Mouse (Mus musculus): Measurements from ENCODE around the gene Ddx4. TPM values are rescaled to one million over a fixed set of nuclear protein-coding genes. Genes with fewer than 3 reads are reported as not detected.

The Ddx4 gene
- polyA plus RNA-seq (2016; fragmentation: Nextera tagmentation; extraction: Ambion mirVana) = 0.59 and 0.70 TPM in 2 replicates

DNA sequence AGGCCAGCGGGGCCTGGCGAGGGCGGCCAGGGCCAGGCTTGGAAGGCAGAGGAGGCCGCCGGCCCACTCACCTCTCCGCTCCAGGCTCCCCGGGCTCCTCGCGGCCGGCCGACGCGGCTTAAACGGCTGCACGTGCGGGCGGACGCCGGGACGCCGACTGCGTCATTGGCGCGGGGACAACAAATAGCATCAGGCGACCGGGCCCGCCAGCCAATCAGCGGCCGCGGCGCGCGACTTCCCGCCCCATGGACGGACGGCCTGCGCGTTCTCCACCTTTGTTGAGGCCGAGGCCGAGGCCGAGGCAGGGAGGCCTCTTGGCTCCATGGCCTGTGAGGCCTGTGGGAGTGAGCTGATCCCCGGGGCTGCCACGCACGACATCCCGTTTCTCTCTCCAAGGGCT lies at the start of gene Ddx4:
Gene Ddx4, minus strand, starts transcription at position 271 of the 400 bp plus-strand sequence.
- no peak within 1 kb of the TSS for H3K9ac ChIP-seq
- no peak within 1 kb of the TSS for H3K4me3 ChIP-seq
- no peak for ATAC-seq (ENCODE audit: low FRiP score, low read depth)
- H3K27me3 ChIP-seq (replicated peaks) = no peaks in the 10 kb centered on the region; the same call in 1 of the 2 replicates
- H3K4me2 ChIP-seq (replicated peaks) = no peak within 1 kb of the TSS
- no peak within 1 kb of the TSS for H3K27ac ChIP-seq
- H3K4me1 ChIP-seq = no peaks in the 10 kb centered on the region
- no peaks in the 10 kb centered on the region for H3K36me3 ChIP-seq
- 71% methylated on average over 45 of the region's 45 CpGs for WGBS
- H3K9me3 ChIP-seq = peaks cover 9% of the 10 kb centered on the region

DNA sequence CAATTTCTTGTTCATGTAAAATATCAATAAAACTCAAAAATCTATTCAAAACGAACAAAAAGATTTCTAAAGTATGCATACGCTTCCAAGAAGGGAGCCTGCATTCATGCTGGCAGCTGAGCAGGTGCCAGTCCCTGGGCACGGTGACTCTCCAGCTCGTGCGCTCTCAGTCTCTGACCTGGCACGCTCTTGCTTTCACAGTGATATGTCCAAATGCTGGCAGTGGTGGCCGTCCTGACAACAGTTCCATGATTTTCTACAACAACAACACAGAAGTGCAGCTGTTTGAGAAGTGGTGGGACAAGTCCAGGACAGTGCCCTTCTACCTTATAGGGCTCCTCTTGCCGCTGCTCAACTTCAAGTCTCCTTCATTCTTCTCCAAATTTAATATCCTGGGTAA lies 49.0 kb upstream of the Ddx4 start:
- no peak for ATAC-seq (ENCODE audit: low FRiP score, low read depth)
- WGBS = 90% methylated on average over 8 of the region's 8 CpGs
- Histone ChIP-seq H3K27ac (no peak overlapping the region), H3K4me1 (no peaks in the 10 kb centered on the region), H3K9me3 (no peaks in the 10 kb centered on the region), H3K27me3 (replicated peaks) (no peaks in the 10 kb centered on the region), H3K4me3 (no peak overlapping the region), H3K36me3 (peaks cover 22% of the 10 kb centered on the region), H3K4me2 (replicated peaks) (no peak overlapping the region), H3K9ac (no peak overlapping the region)

GRCm38 (mm10) chr13:112695526-112696240 lies 43.4 kb upstream of the Ddx4 start:
- Histone ChIP-seq H3K27ac (no peak overlapping the region), H3K9ac (no peak overlapping the region), H3K27me3 (replicated peaks) (no peaks in the 10 kb centered on the region), H3K36me3 (peaks cover 24% of the 10 kb centered on the region), H3K4me2 (replicated peaks) (no peak overlapping the region), H3K9me3 (0 out of 2 replicates have a peak, but pooled peaks cover 5% of the 10 kb centered on the region), H3K4me3 (no peak overlapping the region), H3K4me1 (no peaks in the 10 kb centered on the region)
- ATAC-seq (ENCODE audit: low FRiP score, low read depth) = no peak
- 94% methylated on average over 8 of the region's 8 CpGs for WGBS

GRCm38 (mm10) chr13:112692870-112693553 lies 40.7 kb upstream of the Ddx4 start:
- H3K27ac ChIP-seq = no peak overlapping the region
- H3K4me3 ChIP-seq = no peak overlapping the region
- WGBS = 94% methylated on average over 10 of the region's 10 CpGs
- H3K9me3 ChIP-seq = 0 out of 2 replicates have a peak, but pooled peaks cover 5% of the 10 kb centered on the region
- peaks cover 7% of the 10 kb centered on the region for H3K36me3 ChIP-seq
- no peaks in the 10 kb centered on the region for H3K4me1 ChIP-seq
- H3K9ac ChIP-seq = no peak overlapping the region
- H3K4me2 ChIP-seq (replicated peaks) = no peak overlapping the region
- no peaks in the 10 kb centered on the region for H3K27me3 ChIP-seq (replicated peaks)
- no peak for ATAC-seq (ENCODE audit: low FRiP score, low read depth)

GRCm38 (mm10) chr13:112686155-112686554 lies 33.9 kb upstream of the Ddx4 start:
- no peak overlapping the region for H3K4me3 ChIP-seq
- peaks cover 3% of the 10 kb centered on the region; the same call in 1 of the 2 replicates for H3K36me3 ChIP-seq
- no peak overlapping the region for H3K9ac ChIP-seq
- H3K4me1 ChIP-seq = no peaks in the 10 kb centered on the region
- no peaks in the 10 kb centered on the region for H3K9me3 ChIP-seq
- no peak overlapping the region for H3K27ac ChIP-seq
- no peaks in the 10 kb centered on the region for H3K27me3 ChIP-seq (replicated peaks)
- ATAC-seq (ENCODE audit: low FRiP score, low read depth) = no peak
- WGBS = 93% methylated on average over 2 of the region's 2 CpGs
- H3K4me2 ChIP-seq (replicated peaks) = no peak overlapping the region

DNA sequence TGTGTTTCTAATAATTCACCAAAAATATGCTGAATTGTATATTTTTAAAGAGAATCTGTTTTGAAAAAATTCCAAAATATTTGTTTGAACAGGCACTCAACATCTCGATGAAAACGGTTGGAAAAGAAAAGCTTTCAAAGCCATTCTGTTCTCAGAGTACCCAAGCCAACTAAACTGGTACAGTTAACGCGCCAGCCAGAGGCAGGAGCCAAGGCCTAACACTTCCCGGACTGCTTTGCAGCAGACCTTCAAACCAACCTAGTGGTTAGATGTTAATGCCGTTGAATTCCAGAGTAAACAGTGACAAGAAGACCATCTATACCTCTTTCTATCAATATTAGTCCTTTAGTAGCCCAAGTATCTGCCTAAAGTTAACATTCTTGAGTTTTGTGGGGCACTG lies 31.7 kb upstream of the Ddx4 start:
- H3K36me3 ChIP-seq = peaks cover 3% of the 10 kb centered on the region; the same call in 1 of the 2 replicates
- no peak overlapping the region for H3K27ac ChIP-seq
- H3K9me3 ChIP-seq = no peaks in the 10 kb centered on the region
- no peak overlapping the region for H3K4me3 ChIP-seq
- no peak for ATAC-seq (ENCODE audit: low FRiP score, low read depth)
- no peaks in the 10 kb centered on the region for H3K27me3 ChIP-seq (replicated peaks)
- no peaks in the 10 kb centered on the region for H3K4me1 ChIP-seq
- WGBS = 88% methylated on average over 6 of the region's 6 CpGs
- H3K4me2 ChIP-seq (replicated peaks) = no peak overlapping the region
- no peak overlapping the region for H3K9ac ChIP-seq

GRCm38 (mm10) chr13:112683312-112683711 lies 31.0 kb upstream of the Ddx4 start:
- Histone ChIP-seq H3K9me3 (no peaks in the 10 kb centered on the region), H3K36me3 (peaks cover 7% of the 10 kb centered on the region; the same call in 1 of the 2 replicates), H3K27me3 (replicated peaks) (no peaks in the 10 kb centered on the region), H3K4me2 (replicated peaks) (no peak overlapping the region), H3K9ac (no peak overlapping the region), H3K27ac (no peak overlapping the region), H3K4me3 (no peak overlapping the region), H3K4me1 (no peaks in the 10 kb centered on the region)
- 79% methylated on average over 2 of the region's 2 CpGs for WGBS
- ATAC-seq (ENCODE audit: low FRiP score, low read depth) = no peak

- no peak for ATAC-seq (ENCODE audit: low FRiP score, low read depth)
- 85% methylated on average over 4 of the region's 4 CpGs for WGBS
- H3K9me3 ChIP-seq = no peaks in the 10 kb centered on the region
- H3K36me3 ChIP-seq = peaks cover 14% of the 10 kb centered on the region; the same call in 1 of the 2 replicates
- no peak overlapping the region for H3K27ac ChIP-seq
- no peak overlapping the region for H3K9ac ChIP-seq
- no peak overlapping the region for H3K4me2 ChIP-seq (replicated peaks)
- H3K27me3 ChIP-seq (replicated peaks) = no peaks in the 10 kb centered on the region
- no peaks in the 10 kb centered on the region for H3K4me1 ChIP-seq
- no peak overlapping the region for H3K4me3 ChIP-seq
Measured at GRCm38 (mm10) chr13:112678154-112678553, 25.9 kb upstream of the Ddx4 start.

DNA sequence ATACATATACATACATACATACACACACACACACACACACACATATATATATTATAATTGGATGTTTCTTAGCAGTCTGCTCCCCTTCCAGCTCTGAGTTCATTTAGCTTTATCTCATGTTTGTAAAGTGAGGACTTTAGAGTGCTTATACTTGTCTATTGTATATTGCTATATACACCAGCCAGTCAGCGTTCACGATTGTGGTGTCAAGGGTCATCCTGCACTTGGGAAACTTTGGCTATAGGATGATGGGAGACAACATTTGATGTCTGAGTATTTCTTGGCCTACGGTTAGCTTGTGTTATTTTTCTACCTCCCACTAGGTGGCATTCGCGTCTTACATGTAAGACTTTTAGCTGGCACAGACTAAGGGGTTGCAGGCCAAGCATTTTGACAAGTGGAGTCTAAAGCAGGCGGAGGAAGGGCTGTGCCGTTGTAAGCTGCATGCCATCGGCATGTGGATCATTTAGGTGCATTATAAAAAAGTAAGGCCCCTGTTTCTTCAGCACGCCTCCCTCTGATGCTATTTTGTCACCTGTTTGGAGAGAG lies 21.7 kb upstream of the Ddx4 start:
- no peaks in the 10 kb centered on the region for H3K9me3 ChIP-seq
- WGBS = 16% methylated on average over 9 of the region's 9 CpGs
- H3K4me1 ChIP-seq = no peaks in the 10 kb centered on the region
- ATAC-seq (ENCODE audit: low FRiP score, low read depth) = peak; percentile 68
- no peak overlapping the region for H3K4me2 ChIP-seq (replicated peaks)
- no peaks in the 10 kb centered on the region for H3K27me3 ChIP-seq (replicated peaks)
- H3K9ac ChIP-seq = no peak overlapping the region
- H3K36me3 ChIP-seq = peaks cover 19% of the 10 kb centered on the region; the same call in 1 of the 2 replicates
- H3K27ac ChIP-seq = no peak overlapping the region
- H3K4me3 ChIP-seq = no peak overlapping the region

DNA sequence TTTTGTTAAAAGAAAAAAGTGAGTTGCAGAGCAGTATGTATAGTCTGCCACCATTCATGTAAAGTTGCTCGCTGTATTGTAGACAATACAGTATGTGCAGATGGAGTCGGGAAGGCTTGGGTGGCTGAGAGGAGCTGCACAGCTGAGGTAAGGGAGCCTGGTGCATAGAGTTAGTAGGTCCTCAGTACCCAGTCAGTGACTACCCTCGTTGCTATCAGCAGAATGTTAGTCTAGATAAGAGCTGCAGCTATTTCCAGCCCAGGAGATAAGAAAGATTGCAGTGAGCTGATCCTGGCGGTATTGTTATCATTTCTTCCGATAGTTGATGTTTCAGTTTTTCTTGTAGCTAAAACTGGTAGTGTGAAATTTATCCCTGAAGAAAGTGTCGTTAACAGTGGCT lies 20.5 kb upstream of the Ddx4 start:
- 87% methylated on average over 6 of the region's 6 CpGs for WGBS
- no peak overlapping the region for H3K4me3 ChIP-seq

GRCm38 (mm10) chr13:112671708-112672107 lies 19.4 kb upstream of the Ddx4 start:
- peaks cover 5% of the 10 kb centered on the region; the same call in 1 of the 2 replicates for H3K36me3 ChIP-seq
- no peak overlapping the region for H3K9ac ChIP-seq
- no peak overlapping the region for H3K27ac ChIP-seq
- H3K4me3 ChIP-seq = no peak overlapping the region
- WGBS = 78% methylated on average over 13 of the region's 13 CpGs
- no peaks in the 10 kb centered on the region for H3K27me3 ChIP-seq (replicated peaks)
- no peaks in the 10 kb centered on the region for H3K9me3 ChIP-seq
- H3K4me2 ChIP-seq (replicated peaks) = no peak overlapping the region
- no peak for ATAC-seq (ENCODE audit: low FRiP score, low read depth)
- no peaks in the 10 kb centered on the region for H3K4me1 ChIP-seq

More for the DNA sequence above, 20.5 kb upstream of the Ddx4 start:
- H3K27ac ChIP-seq = no peak overlapping the region
- peaks cover 10% of the 10 kb centered on the region; the same call in 1 of the 2 replicates for H3K36me3 ChIP-seq
- no peak overlapping the region for H3K9ac ChIP-seq
- H3K9me3 ChIP-seq = no peaks in the 10 kb centered on the region
- H3K4me2 ChIP-seq (replicated peaks) = no peak overlapping the region
- no peaks in the 10 kb centered on the region for H3K4me1 ChIP-seq
- H3K27me3 ChIP-seq (replicated peaks) = no peaks in the 10 kb centered on the region
- no peak for ATAC-seq (ENCODE audit: low FRiP score, low read depth)

GRCm38 (mm10) chr13:112667215-112667614 lies 14.9 kb upstream of the Ddx4 start:
- Histone ChIP-seq H3K36me3 (peaks cover 5% of the 10 kb centered on the region; the same call in 1 of the 2 replicates), H3K9ac (no peak overlapping the region), H3K4me1 (no peaks in the 10 kb centered on the region), H3K27me3 (replicated peaks) (no peaks in the 10 kb centered on the region), H3K27ac (no peak overlapping the region), H3K4me2 (replicated peaks) (no peak overlapping the region), H3K4me3 (no peak overlapping the region), H3K9me3 (no peaks in the 10 kb centered on the region)
- no peak for ATAC-seq (ENCODE audit: low FRiP score, low read depth)
- 90% methylated on average over 9 of the region's 9 CpGs for WGBS

Measured in neural tube, embryonic 12.5 days (tissue).